Mouse (Mus musculus) G1E-ER4 (cell line): ENCODE data around the gene Hcar2. TPM values are rescaled to one million over a fixed set of nuclear protein-coding genes. Genes with fewer than 3 reads are reported as not detected.

Experiments
- GATA1 ChIP-seq: IDR thresholded peaks from one replicate; pipeline ENCODE4 v1.8.0; 2012; ENCODE audit warnings: low read length, inconsistent platforms
- polyA plus RNA-seq: library from polyadenylated mRNA; stranded (reverse); fragments of >175 nt; gene quantifications from 2 replicates; pipeline ENCODE4 v1.2.3, GENCODE M21; 2012

Hcar2 gene
- polyA plus RNA-seq, 1 experiment = not detected

DNA sequence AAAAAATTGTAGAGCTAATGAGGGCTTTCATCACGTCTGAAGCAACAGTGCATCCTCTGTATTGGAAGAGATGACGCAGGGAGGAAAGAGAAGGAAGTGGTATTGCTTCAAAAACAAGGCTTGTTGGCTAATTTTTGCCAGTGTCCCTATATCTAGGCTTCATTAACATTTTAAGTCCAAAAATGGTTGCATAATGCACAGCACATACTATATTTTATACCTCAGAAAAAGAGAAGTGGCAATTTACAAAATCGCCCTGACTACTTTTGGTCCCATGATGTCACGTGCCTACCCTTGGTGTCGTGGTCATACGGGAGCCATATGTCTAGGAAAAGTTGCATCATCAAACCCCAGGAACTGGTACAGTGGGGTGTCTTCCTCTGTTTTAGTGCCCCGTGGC lies 33.0 kb downstream of the Hcar2 start:
- TF ChIP-seq GATA1 = no peak

DNA sequence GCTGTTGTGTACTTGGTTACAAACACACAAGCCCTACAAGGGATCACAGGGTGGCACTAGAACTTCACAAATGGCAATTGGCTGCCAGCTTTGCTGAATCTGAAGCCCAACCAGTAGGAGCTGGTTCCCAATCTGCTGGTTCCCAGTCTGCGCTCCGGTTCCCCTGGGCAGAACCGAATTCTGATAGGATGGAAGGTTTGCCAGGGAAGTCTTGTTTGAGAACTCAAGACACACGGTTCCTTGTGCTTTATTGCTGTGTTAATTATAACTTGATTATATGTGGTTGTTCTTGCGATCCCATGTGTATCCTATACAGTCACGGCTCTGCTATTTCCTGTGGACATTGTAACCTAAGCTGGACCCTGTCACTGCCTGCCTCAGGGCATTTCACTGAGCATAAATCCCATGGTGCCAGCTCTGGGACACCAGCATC lies 37.6 kb downstream of the Hcar2 start:
- TF ChIP-seq GATA1 = no peak

DNA sequence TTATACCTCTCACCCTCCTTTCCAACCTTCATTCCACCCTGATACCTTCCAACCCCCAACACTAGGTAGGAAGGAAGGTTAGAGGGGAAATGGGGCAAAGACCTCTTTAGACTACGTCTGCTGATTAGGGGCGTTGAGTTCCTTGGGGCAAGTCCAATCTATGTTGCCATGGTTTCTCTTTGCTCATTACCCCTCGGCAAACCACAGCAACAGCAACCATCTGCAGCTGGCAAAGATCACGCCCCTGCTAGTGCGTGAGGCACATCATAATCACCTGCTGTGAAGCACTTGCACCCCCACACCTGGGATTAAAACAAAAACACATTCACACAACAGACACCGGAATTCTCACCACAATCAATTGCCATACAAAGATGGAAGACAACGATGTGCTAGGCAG lies 42.6 kb downstream of the Hcar2 start:
- no peak for TF ChIP-seq GATA1

DNA sequence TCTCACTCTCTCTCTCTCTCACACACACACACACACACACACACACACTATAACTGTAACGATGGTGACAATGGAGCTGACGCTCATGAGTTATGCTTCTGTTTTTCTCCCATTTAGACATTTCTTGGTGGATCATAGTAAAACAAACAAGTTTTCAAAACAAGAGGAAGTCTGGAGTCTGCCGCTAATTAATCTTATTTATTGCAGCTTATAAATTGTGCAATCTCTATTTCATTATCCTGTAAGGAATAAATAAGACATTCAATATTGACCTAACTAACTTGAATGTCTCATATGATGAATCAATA lies 44.1 kb downstream of the Hcar2 start:
- no peak for TF ChIP-seq GATA1

DNA sequence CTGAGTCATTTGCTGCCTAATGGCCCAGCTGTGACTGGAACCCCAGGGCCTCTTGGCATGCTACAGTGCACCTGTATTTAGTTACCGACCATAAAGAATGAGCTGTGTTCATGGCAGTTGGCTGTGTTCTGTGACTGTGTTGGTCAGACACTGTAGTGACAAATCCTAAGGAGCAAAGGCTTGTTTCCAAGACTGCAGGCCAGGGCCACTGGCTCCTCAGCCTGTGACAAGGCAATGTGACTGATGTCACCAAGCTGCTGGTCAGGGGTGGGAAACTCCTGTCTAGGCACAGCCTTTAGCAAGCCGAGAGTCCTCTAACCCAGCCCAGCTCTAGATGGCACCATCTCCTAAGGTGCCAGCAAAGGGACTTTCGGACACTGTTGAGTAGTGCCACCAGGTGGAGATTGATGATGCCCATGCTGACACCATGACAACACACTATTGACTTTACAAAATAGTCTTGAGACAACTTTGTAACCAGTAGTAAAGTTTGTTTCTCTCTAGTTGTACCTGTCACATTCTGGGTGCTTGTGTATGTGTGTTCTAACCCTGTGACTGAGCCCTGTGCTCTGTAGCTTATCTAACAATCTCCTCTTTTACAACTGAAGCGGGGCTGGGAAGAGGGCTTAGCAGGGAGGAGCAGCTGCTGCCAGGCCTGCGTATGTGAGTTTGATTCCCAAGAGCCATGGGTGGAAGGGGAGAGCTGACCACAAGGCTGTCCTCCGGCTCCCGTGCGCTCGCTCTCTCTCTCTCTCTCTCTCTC lies 44.6 kb downstream of the Hcar2 start:
- no peak for TF ChIP-seq GATA1

DNA sequence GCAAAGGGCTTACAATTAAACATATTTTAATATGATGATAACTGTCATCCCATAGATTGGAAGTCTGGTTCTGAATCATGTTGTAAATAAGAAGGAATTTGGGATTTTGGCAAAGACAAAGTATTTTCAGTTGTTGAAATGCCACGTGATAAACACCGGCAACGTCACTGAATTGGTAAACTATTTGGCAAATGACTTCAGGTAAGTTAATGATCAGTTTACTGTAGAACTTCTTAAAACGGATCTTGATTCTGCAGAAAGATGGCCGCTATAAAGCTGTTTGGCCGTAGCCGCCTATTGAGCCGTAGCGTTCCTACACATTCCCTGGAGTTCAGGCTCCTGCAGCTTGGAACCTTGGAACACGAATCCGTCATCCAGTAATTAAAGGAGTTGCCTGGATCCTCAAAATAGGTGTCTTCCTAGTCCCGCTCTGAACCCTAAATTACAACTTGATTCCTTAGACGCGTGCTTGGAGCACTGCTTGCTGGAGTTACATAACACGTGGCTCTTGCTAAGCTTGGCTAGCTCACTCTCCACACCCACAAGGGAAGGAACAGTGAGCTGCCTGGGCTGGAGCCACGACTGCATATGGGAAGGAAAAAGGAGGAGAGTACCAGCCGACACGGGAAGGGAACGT lies 46.2 kb downstream of the Hcar2 start:
- no peak for TF ChIP-seq GATA1

DNA sequence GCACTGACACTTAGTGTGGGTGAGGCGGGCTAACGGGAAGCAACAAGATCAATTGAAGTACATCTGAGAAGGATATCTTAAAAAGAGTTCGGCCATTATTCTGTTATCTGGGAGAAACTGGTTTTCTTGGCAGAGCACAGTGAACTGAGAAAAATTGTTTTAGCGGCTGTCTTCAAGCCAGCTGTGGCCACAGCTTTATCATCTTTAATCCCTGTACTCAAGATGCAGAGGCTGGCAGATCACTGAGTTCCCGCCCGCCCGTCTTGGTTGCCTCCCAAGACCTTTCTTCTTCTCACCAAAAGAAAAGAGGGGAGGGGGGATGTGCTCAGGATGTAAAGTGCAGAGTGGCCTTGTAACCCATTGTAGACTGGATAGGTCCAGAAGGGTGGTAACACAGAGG lies 48.4 kb downstream of the Hcar2 start:
- TF ChIP-seq GATA1 = no peak

Other genes with a start within 250 kb of the Hcar2 start
- 17.4 and 20.2 TPM in 2 replicates for gene Clip1, start 180.9 kb downstream of the Hcar2 start, polyA plus RNA-seq
- gene Zcchc8, start 144.4 kb downstream of the Hcar2 start, polyA plus RNA-seq = 98.2 and 122 TPM in 2 replicates
- 4.1 and 14.3 TPM in 2 replicates for gene Rsrc2, start 116.1 kb downstream of the Hcar2 start, polyA plus RNA-seq
- gene Kntc1, start 115.8 kb downstream of the Hcar2 start, polyA plus RNA-seq = 3.4 and 3.5 TPM in 2 replicates
- gene Hcar1, start 14.5 kb upstream of the Hcar2 start, polyA plus RNA-seq = not detected in 2 replicates
- gene Denr, start 41.7 kb upstream of the Hcar2 start, polyA plus RNA-seq = 169 and 194 TPM in 2 replicates
- not detected in 2 replicates for gene Gm43518, start 61.9 kb upstream of the Hcar2 start, polyA plus RNA-seq
- gene Ccdc62, start 65.2 kb upstream of the Hcar2 start, polyA plus RNA-seq = 4.1 and 6.2 TPM in 2 replicates
- gene Hip1r, start 108.1 kb upstream of the Hcar2 start, polyA plus RNA-seq = 20.2 and 23.1 TPM in 2 replicates
- 137 and 177 TPM in 2 replicates for gene Vps37b, start 166.8 kb upstream of the Hcar2 start, polyA plus RNA-seq
- 1.0 and 1.4 TPM in 2 replicates for gene Abcb9, start 230.3 kb upstream of the Hcar2 start, polyA plus RNA-seq
- 58.9 and 82.0 TPM in 2 replicates for gene Ogfod2, start 246.8 kb upstream of the Hcar2 start, polyA plus RNA-seq